Mouse (Mus musculus): ENCODE data around the gene Cactin.

DNA sequence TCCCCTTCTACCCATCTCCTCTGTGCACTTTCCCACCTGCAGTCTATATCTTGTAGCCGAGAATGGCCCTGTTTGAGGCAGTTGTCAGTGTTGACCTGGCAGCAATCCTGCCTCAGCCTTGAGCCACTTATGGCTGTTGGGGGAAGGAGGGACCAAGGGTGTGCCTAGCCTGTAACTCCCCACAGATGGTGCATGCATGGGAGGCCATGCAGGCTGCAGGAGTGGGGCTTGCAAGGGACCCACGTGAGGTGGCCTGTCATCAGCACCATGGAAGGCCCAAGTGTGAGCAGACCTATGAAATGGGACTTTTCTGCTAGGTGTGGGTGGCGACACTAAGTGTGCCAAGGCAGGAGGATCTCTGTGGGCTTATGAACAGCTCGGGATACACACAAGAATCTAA lies 44.2 kb downstream of the Cactin start:
- TF ChIP-seq CTCF (IDR thresholded peaks at IDR 0.05; ENCODE audit: control insufficient read depth, insufficient read depth, low read length) (no peak), POLR2A (IDR thresholded peaks at IDR 0.05; ENCODE audit: borderline replicate concordance, control insufficient read depth, low read depth, low read length) (no peak)

All from bone marrow, adult 2 months (tissue).